Mouse (Mus musculus) thymus, postnatal 4 days (tissue): ENCODE results near the gene Pfkfb3.
A peak's percentile ranks its signal among the peaks of the same experiment; 100 is the strongest.

Experiments
- DNase-seq: peaks from one replicate; pipeline ENCODE4 v3.0.0; 2021

The Pfkfb3 gene

DNA sequence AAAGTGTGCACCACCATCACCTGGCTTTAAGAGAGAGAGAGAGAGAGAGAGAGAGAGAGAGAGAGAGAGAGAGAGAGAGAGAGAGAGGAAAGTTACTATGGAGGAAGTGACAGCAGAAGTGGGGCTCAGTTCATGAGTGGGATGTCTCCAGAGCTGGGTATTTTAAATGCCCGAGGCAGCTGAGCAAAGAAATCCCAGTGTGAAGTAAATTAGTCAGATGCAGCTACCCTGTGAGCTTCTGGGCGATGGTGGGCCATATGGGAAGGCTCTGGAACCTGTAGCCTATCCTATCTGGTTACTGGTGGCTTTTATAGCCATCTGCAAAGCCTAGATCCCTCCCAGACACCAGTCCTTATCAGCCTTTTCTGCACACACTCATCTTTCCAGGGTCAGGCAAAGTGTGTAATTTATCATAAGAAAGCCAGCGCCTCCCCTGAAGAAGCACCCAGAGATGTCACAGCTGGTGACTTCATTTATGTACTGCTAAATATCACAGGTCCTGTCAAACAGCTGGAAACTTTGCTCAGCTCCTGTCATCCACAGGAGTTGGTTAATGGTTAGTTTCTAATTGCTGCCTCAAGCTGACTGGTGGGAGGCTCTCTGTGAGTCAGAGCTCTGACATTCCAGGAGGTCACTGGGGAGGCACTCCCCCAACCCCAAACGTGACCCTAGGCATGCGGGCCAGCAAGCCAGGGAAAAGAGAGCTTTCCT, 128.3 kb downstream of the Pfkfb3 start:
- DNase-seq, result no peak

DNA sequence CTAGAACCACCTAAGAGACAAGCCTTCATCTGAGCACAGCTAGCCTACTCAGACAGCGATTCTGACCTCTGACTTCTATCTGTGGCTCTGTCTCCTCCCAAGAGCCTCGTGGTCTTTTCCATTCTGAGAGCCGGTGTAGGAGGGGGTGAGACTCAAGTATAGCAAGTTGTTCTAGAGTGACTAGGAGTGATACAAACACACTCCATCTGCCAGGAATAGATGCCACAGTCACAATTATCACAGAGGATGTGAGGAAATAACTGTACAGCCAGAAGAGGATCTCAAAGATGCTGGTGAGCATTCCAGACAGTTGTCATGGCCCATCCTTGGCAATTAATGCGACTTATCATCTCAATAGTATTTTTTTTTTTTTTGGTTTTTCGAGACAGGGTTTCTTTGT, 129.6 kb downstream of the Pfkfb3 start:
- DNase-seq, result no peak

DNA sequence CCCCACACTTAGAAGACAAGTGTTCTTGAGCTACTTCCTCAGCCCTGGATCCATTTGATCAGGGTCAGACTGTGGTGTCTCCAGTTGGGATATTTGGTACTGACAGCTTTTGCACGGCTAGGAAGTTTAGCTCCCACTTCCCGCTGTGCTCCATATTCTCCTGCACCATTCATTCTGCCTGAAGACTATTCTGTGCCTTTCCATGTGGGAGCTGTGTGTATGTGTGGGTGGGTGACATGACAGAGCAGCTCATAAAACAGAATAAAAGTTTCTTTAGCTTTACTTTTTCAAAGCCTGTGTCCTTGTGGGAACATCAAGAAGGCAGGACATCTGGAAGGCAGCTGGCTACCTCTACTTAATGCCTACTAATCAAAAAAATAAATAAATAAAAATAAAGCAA, 130.5 kb downstream of the Pfkfb3 start:
- no peak for DNase-seq

DNA sequence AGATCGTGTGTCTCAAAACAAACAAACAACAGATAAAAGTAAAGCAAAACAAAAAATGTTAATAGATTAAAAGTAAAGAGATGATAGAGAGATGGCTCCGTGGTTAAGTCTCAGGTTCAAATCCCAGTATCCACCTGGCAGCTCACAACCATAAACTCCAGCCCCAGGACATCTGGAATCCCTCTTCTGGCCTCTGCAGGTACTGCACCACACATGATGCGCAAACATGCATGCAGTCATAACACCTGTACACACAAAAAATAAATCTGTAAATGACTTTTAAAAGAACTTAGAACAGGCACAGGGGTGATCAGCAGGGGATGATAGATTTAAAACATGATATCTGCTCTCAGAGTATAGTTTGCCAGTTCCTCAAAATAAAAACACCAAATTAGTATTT, 131.5 kb downstream of the Pfkfb3 start:
- peak; percentile 56 for DNase-seq
